Mouse (Mus musculus) mesoderm, embryonic 11.5 days (tissue): ENCODE data around the gene Cyth2.

ENCODE experiments used
- DNase-seq: peaks from one replicate; pipeline ENCODE4 v3.0.0-alpha.2; 2012; ENCODE audit warnings: low read depth, low spot score

The Cyth2 gene

DNA sequence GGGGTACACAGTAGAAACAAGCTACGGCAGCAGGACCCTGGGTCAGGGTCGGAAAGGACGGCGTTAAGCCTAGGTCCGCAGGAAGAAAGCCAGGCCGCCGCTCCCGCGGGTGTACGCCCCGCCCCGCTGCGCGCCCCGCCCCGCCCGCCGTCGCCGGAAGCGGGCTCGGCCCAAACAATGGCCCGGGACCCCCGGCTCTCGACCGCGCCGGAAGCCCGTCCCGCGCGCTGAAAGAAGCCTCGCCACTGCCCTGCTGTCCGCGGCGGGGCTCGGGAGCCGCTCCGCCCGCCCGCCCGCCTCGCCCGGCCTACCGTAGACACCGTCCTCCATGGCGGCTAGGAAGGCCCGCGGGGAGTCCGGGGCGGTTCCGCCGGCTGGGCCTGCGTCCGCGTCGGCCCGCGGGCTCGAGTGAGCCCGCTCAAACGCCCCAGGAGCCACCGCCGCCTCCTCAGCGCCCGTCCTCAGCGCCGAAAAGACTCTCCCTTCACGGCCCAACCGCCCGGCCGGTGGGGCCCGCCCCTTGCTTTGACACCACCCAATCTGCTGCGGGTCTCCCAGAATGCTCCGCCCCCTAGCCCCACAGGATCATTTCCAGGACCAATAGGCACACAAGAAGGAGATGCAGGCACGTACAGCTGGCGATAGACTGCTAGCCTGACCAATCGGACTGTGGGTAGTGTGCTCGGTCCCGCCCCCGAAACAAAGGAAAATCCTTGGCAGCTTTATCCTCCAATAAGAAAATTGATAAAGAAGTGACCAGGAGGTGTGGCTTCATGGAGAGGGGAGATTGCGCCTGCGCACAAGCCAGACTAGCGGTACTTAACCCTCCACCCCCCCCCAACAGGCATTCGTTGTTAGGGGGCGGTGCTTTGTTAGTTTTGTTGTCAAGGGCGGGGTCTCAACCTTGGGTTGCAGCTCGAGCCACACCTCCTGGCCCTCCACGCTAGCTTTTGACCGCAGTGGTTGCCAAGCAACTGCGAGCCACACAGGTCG is at the start of gene Cyth2:
TSS of gene Cyth2 (minus strand) at position 795 of the 993 bp plus-strand sequence.
- DNase-seq = peak; percentile 99

DNA sequence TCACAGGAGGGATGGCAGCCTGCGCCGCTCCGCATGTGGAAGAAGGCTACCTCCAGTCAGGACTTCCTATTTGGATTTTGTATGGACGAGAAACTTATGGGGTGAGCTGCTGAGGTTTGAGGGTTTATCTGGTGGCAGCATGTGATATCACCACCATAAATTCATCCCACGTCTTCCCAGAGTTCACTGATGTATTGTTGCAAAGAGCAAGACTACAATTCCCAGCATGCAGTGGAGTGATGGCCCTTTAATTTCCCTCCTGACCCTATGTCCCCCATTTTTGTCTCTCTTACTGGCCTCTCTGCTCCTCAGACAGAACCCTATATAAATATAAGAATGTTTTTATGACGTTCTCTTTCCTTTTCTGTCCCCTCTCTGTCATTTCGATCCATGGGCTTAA is 48.4 kb upstream of the Cyth2 start:
- no peak for DNase-seq

DNA sequence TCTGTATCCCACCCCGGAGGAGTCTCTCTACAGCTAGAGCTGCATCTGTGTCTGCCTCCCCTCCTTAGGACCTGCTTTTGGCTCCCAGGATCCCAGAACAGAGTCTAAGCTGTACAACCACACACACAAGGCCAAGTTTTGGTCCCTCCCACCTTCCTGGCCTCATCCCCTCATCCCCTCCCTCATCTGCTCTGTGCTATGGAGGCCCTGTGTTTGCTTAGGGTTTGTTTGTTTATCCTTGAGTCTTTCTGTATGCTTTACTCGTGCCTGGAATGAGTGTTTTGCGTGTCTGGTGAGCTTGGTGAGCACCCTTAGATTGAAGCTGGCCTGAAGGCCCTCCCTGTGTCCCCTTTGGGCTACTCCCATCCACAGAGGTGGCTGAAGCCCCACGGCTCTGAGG is 44.6 kb upstream of the Cyth2 start:
- DNase-seq = no peak

DNA sequence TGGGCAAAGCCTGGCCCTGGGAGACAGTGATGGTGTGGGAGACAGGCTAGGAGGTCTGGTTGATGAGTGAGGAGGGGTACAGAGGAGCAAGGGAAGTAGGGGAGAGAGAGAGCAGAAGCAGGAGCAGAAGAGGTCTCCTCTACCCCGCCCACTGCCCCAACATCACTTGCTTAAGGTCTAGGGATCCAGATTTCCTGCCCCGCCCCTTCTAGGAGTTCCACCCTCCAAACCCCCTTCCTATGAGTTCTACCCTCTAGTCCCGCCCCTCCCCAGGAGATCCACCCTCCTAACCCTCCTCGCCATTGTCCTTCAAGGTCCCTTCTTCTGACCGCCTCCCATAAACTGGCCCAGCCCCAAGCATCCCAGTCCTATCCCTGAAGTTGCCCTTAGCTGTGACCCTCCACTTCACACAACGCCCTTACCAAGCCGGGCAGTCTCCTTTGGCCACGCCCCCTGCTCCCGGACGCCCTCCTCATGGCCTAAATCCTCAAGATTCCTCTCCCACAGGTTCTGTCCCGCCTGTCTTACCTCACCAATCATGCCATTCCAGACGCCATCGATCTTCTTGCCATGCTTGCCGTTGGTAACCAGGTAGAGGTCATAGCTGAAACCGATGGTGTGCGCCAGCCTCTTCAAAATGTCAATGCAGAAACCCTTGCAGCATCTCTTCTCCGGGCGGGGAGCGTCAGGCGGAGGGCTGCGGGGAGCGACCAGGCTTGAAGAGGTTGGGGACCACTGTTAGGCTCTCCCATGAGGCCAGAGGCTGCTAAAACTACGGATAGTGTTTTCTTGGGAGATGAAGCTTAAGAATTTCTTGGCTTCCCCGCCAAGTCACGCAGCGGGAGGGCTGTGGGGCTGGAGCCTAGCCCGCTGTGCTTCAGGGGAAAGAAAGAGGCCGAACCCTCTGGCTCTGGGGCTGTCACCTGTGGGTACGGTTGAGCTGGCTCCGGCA is 42.8 kb upstream of the Cyth2 start:
- DNase-seq = no peak

DNA sequence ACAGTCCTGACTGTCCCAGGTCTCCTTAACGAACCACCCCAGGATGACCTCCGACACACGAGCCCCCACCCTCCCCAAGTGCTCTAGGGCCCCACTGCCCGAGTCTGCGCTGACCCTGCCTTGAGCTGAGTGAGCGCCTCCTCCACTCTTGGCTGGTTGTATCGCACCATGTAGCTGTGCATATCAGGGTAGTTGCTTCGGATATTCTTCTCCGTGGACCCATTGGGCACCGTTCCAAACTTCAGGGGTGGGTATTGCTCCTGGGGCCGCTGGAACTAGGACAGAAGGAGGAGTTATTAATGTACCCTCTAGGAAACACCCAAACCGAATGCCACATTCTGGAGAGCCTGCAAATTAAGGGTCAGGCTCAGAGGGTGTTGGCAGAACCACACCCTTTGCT is 38.7 kb upstream of the Cyth2 start:
- no peak for DNase-seq

DNA sequence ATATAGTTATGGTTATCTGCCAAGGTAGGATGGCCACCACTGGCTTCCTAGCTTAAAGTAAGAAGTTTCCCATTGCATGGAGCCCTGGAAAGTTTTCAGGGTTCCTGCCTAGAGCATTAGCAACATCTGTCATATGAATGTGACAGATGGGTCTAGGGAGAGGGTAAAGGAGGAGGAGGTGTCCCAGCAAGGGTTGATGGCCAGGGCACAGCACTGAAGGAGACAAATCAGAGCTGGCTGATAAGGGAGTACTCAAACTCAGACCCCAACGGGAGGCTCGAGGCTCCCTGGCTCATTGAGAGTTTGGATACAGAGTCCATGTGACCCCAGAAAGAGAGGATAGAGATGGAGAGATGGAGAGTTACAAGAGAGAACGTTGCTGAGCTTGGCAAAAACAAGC is 36.3 kb upstream of the Cyth2 start:
- DNase-seq = no peak

DNA sequence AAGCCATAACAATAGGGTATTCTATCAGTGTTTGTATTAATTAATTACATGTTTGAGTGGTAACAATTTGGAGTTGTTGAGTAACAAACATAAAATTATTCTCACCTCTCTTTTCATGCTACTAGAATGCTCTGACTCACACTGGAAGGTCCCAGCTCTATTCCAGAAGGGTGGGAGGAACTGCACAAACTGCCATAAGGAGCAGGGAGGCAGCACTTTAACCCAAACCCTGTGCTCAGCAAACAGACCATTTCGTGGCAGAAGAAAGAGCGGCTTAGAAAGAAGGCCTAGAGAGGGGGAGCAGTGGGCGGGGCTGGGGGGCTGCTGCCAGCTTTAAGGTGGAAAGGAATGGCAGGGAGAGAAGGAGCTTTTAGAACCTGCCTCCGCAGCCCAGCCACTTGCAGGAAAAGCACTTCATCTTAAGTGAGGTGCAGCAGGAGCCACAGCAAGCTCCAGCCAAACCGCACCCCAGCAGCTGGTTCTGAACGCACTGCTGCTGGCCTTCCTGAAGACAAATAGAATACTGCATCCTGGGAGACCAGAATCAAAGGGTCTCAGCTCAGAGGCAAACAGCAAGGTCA is 34.2 kb upstream of the Cyth2 start:
- no peak for DNase-seq

DNA sequence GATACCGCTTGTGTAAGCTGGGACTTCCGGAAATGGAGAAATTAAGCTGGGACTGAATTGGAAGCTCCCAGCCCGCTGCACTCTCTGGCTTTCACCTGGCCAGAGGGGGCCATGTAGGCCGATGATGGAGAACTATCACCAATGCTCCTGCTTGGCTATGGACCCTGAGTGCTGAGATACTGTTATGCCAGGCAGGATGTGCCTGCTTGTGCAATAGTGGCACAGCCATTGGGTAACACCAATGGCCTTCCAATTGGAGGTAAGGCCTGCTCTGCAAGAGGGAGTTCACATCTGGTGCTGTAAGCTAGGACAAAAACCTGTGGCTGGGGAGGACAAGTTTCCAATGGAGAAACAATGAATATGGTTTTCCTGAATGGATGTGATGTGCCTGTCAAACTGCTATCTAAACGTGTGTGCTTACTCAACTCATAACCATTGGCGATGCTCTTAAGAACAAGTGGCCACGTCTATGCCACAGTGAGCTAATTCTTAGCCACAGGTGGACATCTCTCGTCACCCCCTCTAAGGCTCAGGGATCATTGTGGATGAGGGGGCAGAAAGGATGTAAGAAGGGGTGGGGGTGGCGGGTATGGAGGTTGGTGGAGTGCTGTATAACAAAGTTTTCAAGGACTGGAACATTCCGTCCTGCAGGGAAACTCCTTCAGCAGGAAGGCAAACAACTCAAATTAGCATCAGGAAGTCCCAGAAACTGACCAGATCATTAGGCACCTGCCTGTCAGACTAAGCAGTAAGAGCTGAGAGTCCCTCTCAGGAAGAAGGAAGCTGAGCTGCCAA is 28.8 kb upstream of the Cyth2 start:
- no peak for DNase-seq

DNA sequence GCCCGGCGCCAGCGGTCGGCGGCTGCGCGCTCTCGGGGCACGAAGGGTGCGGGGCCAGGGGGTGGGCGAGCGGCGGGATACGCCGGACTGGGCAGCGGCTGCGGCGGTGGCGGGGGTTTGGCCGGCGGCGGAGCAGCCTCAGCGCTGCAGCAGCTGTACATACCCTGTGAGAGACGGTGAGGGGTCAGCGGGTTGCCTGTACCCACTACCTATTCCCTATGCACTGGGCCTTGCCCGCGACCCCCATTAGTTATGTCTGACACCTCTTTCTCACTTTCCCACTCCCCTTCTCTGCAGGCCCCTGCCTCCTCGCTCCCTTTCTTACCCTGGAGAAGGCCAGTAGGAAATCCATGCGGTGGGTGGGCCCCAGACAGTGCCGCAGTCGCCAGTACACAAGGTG is 19.5 kb upstream of the Cyth2 start:
- DNase-seq = no peak

DNA sequence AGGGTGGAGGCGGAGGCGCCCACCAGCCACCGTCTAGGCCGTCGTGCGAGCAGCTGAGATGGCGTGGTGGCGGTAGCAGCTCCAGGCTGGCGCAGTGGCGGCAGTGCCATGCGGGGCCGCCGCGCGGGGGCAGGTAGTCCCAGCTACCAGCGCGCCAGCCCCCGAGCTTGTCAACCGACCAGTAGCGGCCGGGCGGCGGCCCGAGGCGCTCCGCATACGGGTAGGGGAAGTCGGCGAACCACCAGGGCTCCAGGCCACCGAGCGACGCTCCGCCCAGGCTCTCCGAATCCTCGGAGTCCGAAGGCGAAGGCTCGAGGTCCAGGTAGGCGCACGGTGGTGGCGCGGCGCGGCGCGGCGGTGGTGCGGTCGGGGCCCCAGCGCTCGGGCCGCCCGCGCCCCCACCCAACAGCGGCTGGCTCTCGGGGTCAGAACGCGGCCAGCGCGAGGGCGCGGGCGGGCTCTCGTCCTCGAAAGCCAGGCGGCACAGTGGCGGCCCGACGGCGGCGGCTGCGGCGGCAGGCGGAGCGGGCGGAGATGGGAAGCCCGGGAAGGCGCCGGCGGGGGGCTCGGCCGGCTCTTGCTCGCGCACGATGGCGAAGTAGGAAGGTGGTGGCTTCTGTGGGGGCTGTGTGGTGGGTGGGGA is 18.9 kb upstream of the Cyth2 start:
- no peak for DNase-seq

DNA sequence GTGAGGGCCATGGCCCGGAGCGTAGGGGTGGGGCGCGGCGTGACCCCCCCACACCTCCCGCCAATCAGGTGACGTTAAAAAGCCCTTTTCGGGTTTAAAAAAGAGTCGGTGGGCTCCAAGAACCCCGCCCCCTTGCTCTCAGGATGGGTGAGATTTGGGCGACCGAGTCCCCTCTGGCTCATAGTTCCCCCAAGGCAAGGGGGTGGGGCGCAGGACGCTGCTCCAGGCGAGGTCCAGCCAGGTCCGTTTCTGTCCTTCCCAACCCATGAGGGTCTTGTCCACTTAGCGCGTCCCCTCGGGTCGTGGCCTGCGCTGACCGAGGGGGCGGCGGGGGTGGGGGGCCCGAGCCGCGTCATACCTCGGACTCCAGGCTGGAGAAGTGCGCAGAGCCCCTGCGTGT is 18.0 kb upstream of the Cyth2 start:
- no peak for DNase-seq

DNA sequence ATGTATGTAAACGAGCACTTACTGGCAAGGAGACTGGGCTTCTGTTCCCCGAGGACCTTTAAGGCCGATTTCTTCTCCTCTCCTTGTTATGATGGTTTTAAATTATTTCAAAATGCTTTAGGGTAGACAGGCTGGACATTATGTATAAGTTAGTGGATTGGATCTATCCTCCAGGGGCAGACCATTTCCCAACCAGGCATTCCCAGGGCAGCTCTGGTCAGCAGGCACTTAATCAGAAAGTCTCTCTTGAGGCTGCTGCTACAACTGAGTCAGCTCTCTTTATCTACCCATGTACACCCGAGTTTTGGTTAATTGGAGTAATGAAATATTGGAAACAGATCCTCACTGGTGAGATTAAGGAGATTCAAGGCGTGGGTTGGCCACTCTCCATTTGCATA is 16.7 kb upstream of the Cyth2 start:
- no peak for DNase-seq

DNA sequence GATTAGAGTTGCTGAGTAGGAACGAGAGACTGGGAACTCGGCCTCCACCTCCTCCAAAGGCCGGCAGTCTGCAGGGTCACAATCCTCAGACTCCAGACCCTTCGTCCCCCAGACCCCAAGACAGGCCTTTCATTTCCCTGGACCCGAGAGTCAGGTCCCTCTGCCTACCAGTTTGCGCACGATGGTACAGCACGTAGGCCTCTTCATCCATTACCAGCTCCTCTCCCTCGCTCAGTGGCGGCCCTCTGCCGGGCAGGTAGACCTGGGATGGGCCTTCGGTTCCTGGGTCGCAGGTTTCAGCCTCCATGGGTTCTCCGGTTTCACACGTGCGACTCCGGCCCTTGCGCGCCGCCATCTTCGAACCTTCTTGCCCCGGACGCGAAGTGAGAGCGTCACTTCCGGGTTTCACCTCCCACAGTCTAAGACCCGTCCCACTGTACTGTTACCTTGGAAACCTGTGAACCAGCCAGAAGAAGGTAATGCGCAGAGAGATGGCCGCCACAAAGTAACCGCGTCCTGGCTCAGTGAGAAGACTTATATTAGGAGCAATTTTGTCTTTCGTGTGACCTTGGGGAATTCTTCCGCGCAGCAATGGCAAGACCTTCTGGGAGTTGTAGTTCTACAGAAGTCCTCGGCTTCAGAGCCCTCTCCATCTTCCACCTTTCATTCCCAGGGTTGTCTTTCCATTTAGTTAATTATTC is 16.2 kb upstream of the Cyth2 start, which contains the start of gene Grwd1:
TSS of gene Grwd1 (minus strand) at position 518 of the 701 bp plus-strand sequence.
- peak; percentile 94 for DNase-seq

DNA sequence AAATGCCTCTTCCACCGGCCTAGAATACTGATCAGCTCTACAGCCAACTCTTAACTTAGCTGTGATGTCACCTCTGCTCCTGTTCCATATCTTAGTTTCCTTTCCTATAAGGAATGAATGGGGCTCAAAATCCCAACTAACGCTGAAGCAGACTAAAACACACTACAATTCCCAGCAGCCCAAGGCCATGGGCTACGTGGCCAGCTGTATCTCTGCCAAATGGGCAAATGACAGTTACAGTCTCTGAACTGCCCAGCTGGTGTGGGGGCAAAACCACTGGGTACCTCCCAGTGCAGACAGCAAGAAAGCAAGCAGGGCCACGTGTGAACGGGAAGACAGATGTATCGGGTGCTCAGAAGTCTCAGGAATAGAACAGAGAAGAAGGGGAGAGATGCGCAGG is 12.2 kb upstream of the Cyth2 start:
- DNase-seq = no peak

DNA sequence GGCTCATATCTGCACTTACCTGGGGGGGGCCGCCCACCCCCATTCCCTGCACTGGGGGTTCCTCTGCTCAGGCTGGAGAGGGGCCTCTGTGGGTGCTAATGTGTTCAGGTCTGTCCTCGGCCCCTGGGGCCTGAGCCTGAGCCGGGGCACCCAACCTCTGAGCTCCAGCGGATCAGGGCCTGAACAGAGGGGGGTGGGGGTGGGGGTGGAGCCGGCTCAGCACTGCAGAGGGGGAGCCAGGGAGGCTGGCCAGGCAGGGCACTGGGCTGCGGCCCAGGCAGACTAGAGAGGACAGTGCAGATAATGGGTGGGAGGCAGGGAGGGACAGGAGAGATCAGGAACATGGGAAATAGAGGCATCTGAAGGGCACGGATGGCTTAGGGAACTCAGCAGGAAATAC is 10.2 kb upstream of the Cyth2 start, which contains the start of gene Kcnj14:
TSS of gene Kcnj14 (minus strand) at position 185 of the 400 bp plus-strand sequence.
- no peak for DNase-seq

DNA sequence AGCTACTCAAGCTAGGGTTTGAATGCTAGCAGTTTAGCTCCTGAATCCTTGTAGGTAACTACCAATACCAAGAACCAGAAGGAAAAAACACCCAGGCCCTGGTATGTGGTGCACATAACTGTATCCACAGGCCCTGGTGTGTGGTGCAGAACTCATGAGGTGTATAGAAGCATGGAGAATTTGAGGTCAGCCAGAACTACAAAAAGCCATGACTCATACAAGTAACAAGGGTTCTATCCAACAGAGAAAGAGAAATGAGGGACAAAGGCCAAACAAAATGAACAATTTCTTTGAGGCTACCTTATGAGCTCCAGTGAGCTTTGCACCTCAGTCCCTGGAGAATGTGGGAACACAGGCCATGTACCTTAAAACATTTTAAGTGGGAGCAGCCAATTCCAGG is 6.5 kb upstream of the Cyth2 start:
- DNase-seq = no peak

DNA sequence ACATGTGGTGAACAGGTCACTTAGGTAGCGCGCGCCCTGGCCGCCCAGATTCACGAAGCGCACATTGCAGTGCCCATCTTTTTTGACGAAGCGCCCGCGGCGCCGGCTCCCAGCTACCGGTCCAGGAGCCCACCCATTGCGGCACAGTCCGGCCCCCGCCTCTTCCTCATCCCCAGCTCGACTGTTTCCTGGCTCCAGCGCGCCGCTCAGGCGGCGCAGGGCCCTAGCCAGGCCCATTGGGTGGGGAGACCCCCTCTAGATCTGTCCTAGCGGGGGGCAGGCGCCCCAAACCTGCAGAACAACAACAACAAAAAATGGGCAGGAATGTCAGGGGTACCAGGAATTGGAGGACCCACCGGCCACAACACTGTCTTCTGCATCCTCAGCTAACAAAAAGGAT is 5.5 kb upstream of the Cyth2 start:
- DNase-seq = no peak

DNA sequence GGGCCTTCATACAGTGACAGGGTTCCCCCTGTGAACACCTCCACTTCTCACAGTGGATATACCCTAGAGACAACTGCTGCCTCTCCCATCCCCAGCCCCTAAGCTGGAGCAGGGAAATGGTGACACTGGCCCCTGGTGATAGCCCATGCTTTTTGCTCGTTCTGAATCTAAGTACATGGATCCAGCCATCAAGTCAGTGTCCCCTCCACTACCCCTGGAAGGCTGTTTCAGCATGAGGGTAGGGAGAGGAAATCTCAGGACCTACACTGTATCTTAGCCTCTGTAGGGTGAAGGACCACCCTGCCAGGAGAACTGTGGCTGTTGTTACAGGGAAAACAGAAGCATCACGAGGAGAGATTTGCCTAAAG is 1.6 kb upstream of the Cyth2 start:
- DNase-seq = no peak

DNA sequence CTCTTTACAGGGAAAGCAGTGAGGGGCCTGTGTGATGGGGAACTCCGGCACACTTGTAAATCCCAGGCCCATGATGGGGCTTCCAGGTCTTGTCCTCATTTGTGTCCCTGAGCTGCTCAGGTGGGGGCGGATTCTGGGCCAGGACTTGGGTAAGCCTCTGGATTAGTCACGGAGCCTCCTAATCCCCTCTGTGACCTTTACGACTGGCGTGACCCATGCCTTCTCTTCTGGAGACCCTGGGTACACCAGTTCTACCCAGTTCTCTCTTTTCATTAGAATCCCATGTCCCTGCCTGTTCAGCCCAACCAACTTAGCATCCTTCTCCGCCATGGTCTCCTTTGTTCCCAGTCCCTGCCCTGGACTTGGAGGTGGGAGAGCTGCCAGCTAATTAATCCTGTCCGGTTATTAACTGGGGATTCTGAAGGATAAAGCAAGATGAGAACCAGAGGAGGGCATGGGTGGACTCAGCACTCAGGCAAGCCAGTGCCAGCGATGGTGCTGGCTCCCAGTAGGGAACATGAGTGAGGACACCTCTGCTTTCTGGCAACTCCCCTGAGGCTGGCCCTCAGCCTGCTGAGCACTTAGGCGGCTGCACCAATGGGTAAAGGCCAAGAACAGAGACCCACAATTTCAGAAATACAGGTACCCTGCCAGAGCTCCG is 1.1 kb upstream of the Cyth2 start:
- no peak for DNase-seq
